Mouse (Mus musculus): ENCODE data around the gene Clip1.

The Clip1 gene

GRCm38 (mm10) chr5:123599319-123599718 is 85.1 kb downstream of the Clip1 start:
- DNase-seq: no peak

GRCm38 (mm10) chr5:123593622-123594280 is 90.7 kb downstream of the Clip1 start:
- no peak for DNase-seq

- no peak for DNase-seq
These were observed 104.4 kb downstream of the Clip1 start for GRCm38 (mm10) chr5:123580043-123580442.

- no peak for DNase-seq
These were observed 107.7 kb downstream of the Clip1 start for GRCm38 (mm10) chr5:123576696-123577095.

GRCm38 (mm10) chr5:123573362-123573761 is 111.1 kb downstream of the Clip1 start:
- DNase-seq: no peak

- peak; percentile 97 for DNase-seq
These were observed 111.8 kb downstream of the Clip1 start, which contains the start of gene Vps33a for GRCm38 (mm10) chr5:123572357-123573186. Gene Vps33a (minus strand): TSS chr5:123573038.

GRCm38 (mm10) chr5:123561128-123561527 is 123.3 kb downstream of the Clip1 start:
- no peak for DNase-seq

GRCm38 (mm10) chr5:123559588-123559987 is 124.8 kb downstream of the Clip1 start:
- no peak for DNase-seq

- DNase-seq: peak; percentile 74
These were observed 128.0 kb downstream of the Clip1 start for GRCm38 (mm10) chr5:123556451-123556850.

- DNase-seq: no peak
These were observed 128.7 kb downstream of the Clip1 start for GRCm38 (mm10) chr5:123555693-123556092.

- no peak for DNase-seq
These were observed 150.6 kb downstream of the Clip1 start for GRCm38 (mm10) chr5:123533801-123534200.

- DNase-seq: peak; percentile 0
These were observed 154.4 kb downstream of the Clip1 start for GRCm38 (mm10) chr5:123530056-123530455.

GRCm38 (mm10) chr5:123528641-123529040 is 155.8 kb downstream of the Clip1 start:
- no peak for DNase-seq

Data from kidney, adult 11 months (tissue).